Mouse (Mus musculus) myocyte (in vitro differentiated cells): ENCODE data around the gene Cdadc1.

Experiments used
- CEBPB ChIP-seq: IDR thresholded peaks from 2 replicates; pipeline ENCODE4 v1.6.1; 2011; ENCODE audit warnings: mild to moderate bottlenecking, moderate library complexity; ENCODE audit not compliant: poor library complexity, insufficient read depth, severe bottlenecking
- E2F4 ChIP-seq: IDR thresholded peaks from one replicate; pipeline ENCODE4 v1.6.1; 2011; ENCODE audit warnings: mild to moderate bottlenecking, control low read depth, moderate library complexity; ENCODE audit not compliant: insufficient read depth
- MAX ChIP-seq: IDR thresholded peaks from one replicate; pipeline ENCODE4 v1.6.1; 2011; ENCODE audit warnings: low read depth, mild to moderate bottlenecking, control low read depth
- MYOD1 ChIP-seq, 3 experiments: IDR thresholded peaks; one replicate each; pipeline ENCODE4 v1.6.1; 2011; ENCODE audit warnings: control low read depth in 2 of 3, low read depth in 2 of 3, mild to moderate bottlenecking in 2 of 3, moderate library complexity in 1 of 3; ENCODE audit not compliant: insufficient read length in 2 of 3, control insufficient read depth in 1 of 3
- POLR2A ChIP-seq: IDR thresholded peaks from one replicate; pipeline ENCODE4 v1.6.1; 2011; ENCODE audit warnings: low read depth, mild to moderate bottlenecking, control low read depth, moderate library complexity; ENCODE audit not compliant: insufficient read length
- POLR2AphosphoS2 ChIP-seq: IDR thresholded peaks from one replicate; pipeline ENCODE4 v1.6.1; 2011; ENCODE audit warnings: low read depth, control low read depth; ENCODE audit not compliant: insufficient read length
- REST ChIP-seq: IDR thresholded peaks from one replicate; pipeline ENCODE4 v1.6.1; 2011; ENCODE audit warnings: mild to moderate bottlenecking, control low read depth, moderate library complexity; ENCODE audit not compliant: insufficient read depth, insufficient read length
- TCF12 ChIP-seq: IDR thresholded peaks from one replicate; pipeline ENCODE4 v1.6.1; 2011; ENCODE audit warnings: mild to moderate bottlenecking, control low read depth; ENCODE audit not compliant: poor library complexity, insufficient read depth, severe bottlenecking
- TCF3 ChIP-seq: IDR thresholded peaks from one replicate; pipeline ENCODE4 v1.6.1; 2011; ENCODE audit warnings: low read depth, control low read depth; ENCODE audit not compliant: insufficient read length
- USF1 ChIP-seq: IDR thresholded peaks from one replicate; pipeline ENCODE4 v1.6.1; 2011; ENCODE audit warnings: low read depth, mild to moderate bottlenecking, control low read depth, moderate library complexity

DNA sequence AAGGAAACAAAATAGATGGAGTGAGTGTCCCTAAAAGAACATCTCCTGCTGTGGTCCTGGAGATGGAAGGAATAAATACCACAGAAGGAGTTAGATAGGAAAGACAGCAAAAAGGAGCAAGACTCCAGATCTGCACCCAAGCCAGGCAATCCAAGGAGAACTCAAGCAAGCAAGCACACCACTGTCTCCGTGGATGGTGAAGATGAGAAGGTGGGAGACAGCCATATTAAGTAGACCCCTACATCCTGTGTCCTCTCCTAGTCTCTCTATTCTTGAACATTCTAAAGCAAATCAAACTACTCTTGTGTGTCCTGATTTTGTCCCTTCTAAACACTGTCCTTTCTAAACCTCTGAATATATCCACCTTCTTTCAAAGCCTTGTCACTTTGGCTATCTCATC is 46.4 kb upstream of the Cdadc1 start:
- no peak for TF ChIP-seq POLR2A
- TF ChIP-seq MYOD1 (IDR thresholded peaks at IDR 0.05; ENCODE audit: control insufficient read depth in 1 of 3, insufficient read length in 2 of 3, low read depth in 2 of 3), result no peak
- TF ChIP-seq REST, result no peak
- TF ChIP-seq MAX, result no peak
- TF ChIP-seq USF1, result no peak
- TF ChIP-seq TCF12, result no peak
- no peak for TF ChIP-seq TCF3
- TF ChIP-seq POLR2AphosphoS2, result no peak
- no peak for TF ChIP-seq E2F4
- TF ChIP-seq CEBPB, result no peak
